Mouse (Mus musculus) CH12.LX (cell line): Measurements from ENCODE around the gene Gm26897.

Source experiments
- CTCF ChIP-seq, 2 experiments: IDR thresholded peaks in 1 of 2; conservative IDR thresholded peaks in 1 of 2; 2 replicates each; pipeline ENCODE4 v1.5.1; 2011 to 2012; ENCODE audit warnings: low read depth in 2 of 2, low read length in 2 of 2, improper control_type of control experiment in 1 of 2, inconsistent platforms in 1 of 2, mild to moderate bottlenecking in 1 of 2, moderate library complexity in 1 of 2
- E2F4 ChIP-seq: IDR thresholded peaks from 2 replicates; pipeline ENCODE4 v1.6.1; 2011; ENCODE audit warnings: low read depth, low read length, improper control_type of control experiment; ENCODE audit not compliant: insufficient replicate concordance
- EP300 ChIP-seq: IDR thresholded peaks from 2 replicates; pipeline ENCODE4 v1.6.1; 2011; ENCODE audit warnings: low read length, improper control_type of control experiment
- MAX ChIP-seq: IDR thresholded peaks from 2 replicates; pipeline ENCODE4 v1.6.1; 2011; ENCODE audit warnings: low read length, improper control_type of control experiment
- NELFE ChIP-seq: IDR thresholded peaks from 2 replicates; pipeline ENCODE4 v1.6.1; 2011; ENCODE audit warnings: low read depth, low read length, improper control_type of control experiment
- POLR2A ChIP-seq: IDR thresholded peaks from 2 replicates; pipeline ENCODE4 v1.6.1; 2011; ENCODE audit warnings: low read depth, mild to moderate bottlenecking, improper control_type of control experiment, low read length
- RCOR1 ChIP-seq: conservative IDR thresholded peaks from 2 replicates; pipeline ENCODE4 v1.6.1; 2012; ENCODE audit warnings: low read depth, mild to moderate bottlenecking, inconsistent platforms, low read length, improper control_type of control experiment
- SMC3 ChIP-seq: IDR thresholded peaks from 2 replicates; pipeline ENCODE4 v1.6.1; 2011; ENCODE audit warnings: low read depth, low read length, improper control_type of control experiment
- TBP ChIP-seq: conservative IDR thresholded peaks from 2 replicates; pipeline ENCODE4 v1.6.1; 2011; ENCODE audit warnings: low read depth, low read length, improper control_type of control experiment
- USF1 ChIP-seq: IDR thresholded peaks from 2 replicates; pipeline ENCODE4 v1.6.1; 2014; ENCODE audit warnings: low read depth, mild to moderate bottlenecking, inconsistent platforms, low read length, improper control_type of control experiment
- USF2 ChIP-seq: conservative IDR thresholded peaks from 2 replicates; pipeline ENCODE4 v1.6.1; 2011; ENCODE audit warnings: low read depth, low read length, improper control_type of control experiment
- ZNF384 ChIP-seq: IDR thresholded peaks from 2 replicates; pipeline ENCODE4 v1.6.1; 2012; ENCODE audit warnings: low read depth, low read length, improper control_type of control experiment, inconsistent platforms

DNA sequence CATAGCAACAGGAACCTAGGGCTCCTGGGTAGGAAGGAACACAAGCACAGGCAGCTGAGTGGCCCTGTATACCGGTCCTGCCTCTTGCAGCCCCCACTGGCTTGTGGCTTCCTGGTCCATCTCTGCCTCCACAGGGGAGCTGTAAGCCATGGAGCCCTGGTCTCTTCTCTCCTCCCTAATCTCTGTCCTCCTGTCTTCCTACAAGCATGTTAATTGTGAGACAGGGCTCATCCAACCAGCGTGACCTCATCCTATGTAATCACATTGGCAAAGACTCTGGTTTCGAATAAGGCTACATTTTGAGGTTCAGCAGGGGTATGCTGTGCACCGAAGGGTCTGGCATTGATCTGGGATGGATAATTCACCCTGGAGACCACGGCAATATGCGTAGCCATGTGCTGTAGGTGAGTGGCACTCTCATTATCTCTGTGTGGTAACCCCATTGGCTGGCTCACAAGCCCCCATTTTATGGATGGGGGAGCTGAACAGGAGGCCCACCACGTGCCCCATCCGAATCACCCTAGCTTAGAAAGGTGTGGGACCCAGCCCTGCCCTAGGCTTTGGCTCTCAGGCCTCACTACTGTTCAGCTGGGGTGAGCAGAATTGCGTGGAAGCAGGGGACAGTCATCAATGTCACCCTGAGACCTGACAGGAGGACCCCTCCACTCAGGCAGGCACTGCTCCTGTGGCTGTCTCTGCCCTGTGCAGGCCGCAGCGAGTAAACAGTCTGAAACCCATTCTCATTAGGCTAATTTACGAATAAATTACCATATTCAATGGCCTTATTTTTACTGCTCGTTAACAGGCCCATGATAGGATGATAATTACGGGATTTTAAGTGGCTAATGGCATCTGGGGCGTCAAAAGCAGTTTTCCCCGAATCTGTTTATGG is 6.9 kb downstream of the Gm26897 start:
- TF ChIP-seq RCOR1 (no peak), CTCF (conservative IDR thresholded peaks at IDR 0.05 in 1 of 2, IDR thresholded peaks at IDR 0.05 in 1 of 2; ENCODE audit: low read depth in 2 of 2, low read length in 2 of 2) (no peak), E2F4 (no peak), POLR2A (no peak), ZNF384 (no peak), USF1 (no peak), SMC3 (no peak), NELFE (no peak), TBP (no peak), EP300 (no peak), MAX (no peak), USF2 (no peak)
